Mouse (Mus musculus): ENCODE measurements around the gene Mri1. TPM values are rescaled to one million over a fixed set of nuclear protein-coding genes. Genes with fewer than 3 reads are reported as not detected.
A peak's percentile ranks its signal among the peaks of the same experiment; 100 is the strongest.

Gene Mri1
- polyA plus RNA-seq, 1 experiment from 2014 or later = 41.1 TPM

- H3K4me3 ChIP-seq (ENCODE audit: low read depth, low read length) = no peak overlapping the region
- no peaks in the 10 kb centered on the region for H3K9me3 ChIP-seq (replicated peaks; ENCODE audit: control insufficient read depth, low read length, poor library complexity, severe bottlenecking)
- no peak overlapping the region for H3K9ac ChIP-seq (ENCODE audit: low read depth, low read length)
- no peaks in the 10 kb centered on the region for H3K4me1 ChIP-seq (ENCODE audit: control insufficient read depth, insufficient read depth, low read length)
- no peak for ATAC-seq
- WGBS = 47% methylated on average over 1 of the region's 1 CpGs
- no peak overlapping the region for H3K4me2 ChIP-seq (ENCODE audit: low read length)
- H3K27me3 ChIP-seq (ENCODE audit: control insufficient read depth, insufficient read depth, low read depth, low read length) = no peaks in the 10 kb centered on the region
- H3K27ac ChIP-seq (ENCODE audit: low read length) = no peak overlapping the region
- H3K36me3 ChIP-seq (ENCODE audit: control insufficient read depth, insufficient read depth, low read length) = no peaks in the 10 kb centered on the region
These were observed 19.3 kb upstream of the Mri1 start for GRCm38 (mm10) chr8:84276447-84276846.

- 82% methylated on average over 3 of the region's 3 CpGs for WGBS
- Histone ChIP-seq H3K9ac (ENCODE audit: low read depth, low read length) (no peak overlapping the region), H3K4me2 (ENCODE audit: low read length) (no peak overlapping the region), H3K36me3 (ENCODE audit: control insufficient read depth, insufficient read depth, low read length) (no peaks in the 10 kb centered on the region), H3K4me1 (ENCODE audit: control insufficient read depth, insufficient read depth, low read length) (peaks cover 10% of the 10 kb centered on the region), H3K4me3 (ENCODE audit: low read depth, low read length) (no peak overlapping the region), H3K27ac (ENCODE audit: low read length) (no peak overlapping the region), H3K27me3 (ENCODE audit: control insufficient read depth, insufficient read depth, low read depth, low read length) (no peaks in the 10 kb centered on the region), H3K9me3 (replicated peaks; ENCODE audit: control insufficient read depth, low read length, poor library complexity, severe bottlenecking) (no peaks in the 10 kb centered on the region)
- ATAC-seq = no peak
These were observed 16.8 kb upstream of the Mri1 start for GRCm38 (mm10) chr8:84273968-84274367.

DNA sequence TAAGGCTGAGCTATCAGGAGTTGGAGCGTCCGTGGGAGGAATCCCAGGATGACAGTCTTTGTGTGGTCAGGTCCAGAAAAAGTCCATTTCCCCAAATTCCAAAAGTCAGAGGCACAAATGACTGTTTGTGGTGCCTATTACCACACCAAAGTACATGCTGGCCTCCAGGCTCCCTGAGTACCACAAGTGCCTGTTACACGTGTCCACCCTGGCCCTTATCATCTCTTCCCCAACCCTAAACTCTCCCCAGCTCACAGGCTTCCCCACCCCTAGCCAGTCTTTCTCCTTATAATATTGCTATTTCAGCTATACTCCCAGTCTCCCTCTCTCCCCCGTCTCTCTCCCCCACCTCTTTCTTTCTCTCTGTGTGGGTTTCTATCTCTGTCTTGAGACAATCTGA is 15.2 kb upstream of the Mri1 start:
- Histone ChIP-seq H3K9ac (ENCODE audit: low read depth, low read length) (no peak overlapping the region), H3K4me2 (ENCODE audit: low read length) (no peak overlapping the region), H3K4me3 (ENCODE audit: low read depth, low read length) (no peak overlapping the region), H3K27me3 (ENCODE audit: control insufficient read depth, insufficient read depth, low read depth, low read length) (no peaks in the 10 kb centered on the region), H3K9me3 (replicated peaks; ENCODE audit: control insufficient read depth, low read length, poor library complexity, severe bottlenecking) (no peaks in the 10 kb centered on the region), H3K27ac (ENCODE audit: low read length) (no peak overlapping the region), H3K36me3 (ENCODE audit: control insufficient read depth, insufficient read depth, low read length) (no peaks in the 10 kb centered on the region), H3K4me1 (ENCODE audit: control insufficient read depth, insufficient read depth, low read length) (peaks cover 10% of the 10 kb centered on the region)
- ATAC-seq = no peak
- WGBS = 86% methylated on average over 4 of the region's 4 CpGs

DNA sequence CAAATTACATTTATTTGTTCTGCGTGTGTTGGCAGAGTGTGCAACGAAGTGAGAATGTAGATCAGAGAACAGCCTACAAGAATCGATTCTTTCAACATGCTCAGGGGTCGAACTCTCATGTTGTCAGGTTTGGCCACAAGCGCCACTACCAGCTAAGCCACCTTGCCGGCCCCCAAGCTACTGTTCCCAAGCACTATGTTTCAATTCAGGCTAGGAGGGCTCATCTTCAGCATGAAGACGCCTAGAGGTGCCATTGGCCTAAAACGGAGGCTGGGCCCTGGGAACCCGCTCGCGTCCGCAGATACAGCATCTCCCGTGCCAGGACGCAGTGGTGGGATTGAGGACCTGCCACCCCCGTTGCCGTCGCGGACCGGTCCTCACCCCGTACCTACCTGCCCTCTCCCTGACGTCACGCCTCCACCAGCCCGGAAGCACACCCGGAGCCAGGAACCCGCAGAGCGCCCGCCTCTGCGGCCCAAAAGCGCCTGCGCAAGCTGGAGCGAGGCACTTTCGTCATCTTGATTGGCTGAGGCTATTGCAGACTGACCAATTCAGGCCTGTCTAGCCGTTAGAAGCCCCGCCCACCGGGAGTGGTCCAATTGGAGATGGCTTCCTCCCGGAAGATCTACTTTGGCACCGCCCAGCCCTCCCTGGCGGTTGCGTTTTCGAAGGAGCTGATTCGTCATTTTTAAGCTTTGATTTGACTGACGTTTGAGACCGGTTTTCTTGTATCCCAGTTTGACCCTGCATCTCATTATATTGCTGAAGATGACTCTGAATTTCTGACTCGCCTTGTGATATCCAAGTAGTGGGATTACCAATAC is 13.0 kb upstream of the Mri1 start, which contains the start of gene Ccdc130:
Gene Ccdc130 (minus strand): TSS at position 431 of the 824 bp plus-strand sequence.
- no peaks in the 10 kb centered on the region for H3K27me3 ChIP-seq (ENCODE audit: control insufficient read depth, insufficient read depth, low read depth, low read length)
- peak within 1 kb of the TSS; percentile 83 for H3K27ac ChIP-seq (ENCODE audit: low read length)
- H3K4me3 ChIP-seq (ENCODE audit: low read depth, low read length) = peak within 1 kb of the TSS; percentile 73
- no peaks in the 10 kb centered on the region for H3K9me3 ChIP-seq (replicated peaks; ENCODE audit: control insufficient read depth, low read length, poor library complexity, severe bottlenecking)
- peak within 1 kb of the TSS; percentile 92 for H3K4me2 ChIP-seq (ENCODE audit: low read length)
- peaks cover 10% of the 10 kb centered on the region for H3K4me1 ChIP-seq (ENCODE audit: control insufficient read depth, insufficient read depth, low read length)
- peak; percentile 99 for ATAC-seq
- peak within 1 kb of the TSS; percentile 82 for H3K9ac ChIP-seq (ENCODE audit: low read depth, low read length)
- under 1% methylated on average over 44 of the region's 44 CpGs for WGBS
- peaks cover 13% of the 10 kb centered on the region; the same call in 1 of the 2 replicates for H3K36me3 ChIP-seq (ENCODE audit: control insufficient read depth, insufficient read depth, low read length)

DNA sequence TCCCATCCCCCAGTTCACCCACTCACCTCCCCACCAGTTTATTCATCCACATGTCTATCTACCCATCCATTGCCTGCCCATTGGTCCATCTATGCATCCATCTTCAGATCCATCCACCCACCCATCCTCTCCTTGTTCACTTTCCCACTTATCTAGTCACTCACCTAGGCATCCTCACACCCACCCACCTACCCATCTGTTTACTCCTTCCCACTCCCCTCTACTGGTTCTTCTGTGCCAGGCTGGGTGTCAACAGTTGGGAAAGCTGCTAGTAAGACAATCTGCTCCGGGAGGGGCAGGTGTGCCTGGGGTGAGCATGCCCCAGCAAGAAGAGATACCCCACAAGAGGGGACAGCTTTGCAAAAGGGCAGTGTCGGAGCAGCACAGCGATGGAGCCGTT is 4.0 kb upstream of the Mri1 start:
- no peak for ATAC-seq
- Histone ChIP-seq H3K4me2 (ENCODE audit: low read length) (no peak overlapping the region), H3K27me3 (ENCODE audit: control insufficient read depth, insufficient read depth, low read depth, low read length) (no peaks in the 10 kb centered on the region), H3K27ac (ENCODE audit: low read length) (no peak overlapping the region), H3K4me1 (ENCODE audit: control insufficient read depth, insufficient read depth, low read length) (peaks cover 12% of the 10 kb centered on the region), H3K4me3 (ENCODE audit: low read depth, low read length) (no peak overlapping the region), H3K9ac (ENCODE audit: low read depth, low read length) (no peak overlapping the region), H3K36me3 (ENCODE audit: control insufficient read depth, insufficient read depth, low read length) (peaks cover 32% of the 10 kb centered on the region), H3K9me3 (replicated peaks; ENCODE audit: control insufficient read depth, low read length, poor library complexity, severe bottlenecking) (no peaks in the 10 kb centered on the region)
- 93% methylated on average over 4 of the region's 4 CpGs for WGBS

DNA sequence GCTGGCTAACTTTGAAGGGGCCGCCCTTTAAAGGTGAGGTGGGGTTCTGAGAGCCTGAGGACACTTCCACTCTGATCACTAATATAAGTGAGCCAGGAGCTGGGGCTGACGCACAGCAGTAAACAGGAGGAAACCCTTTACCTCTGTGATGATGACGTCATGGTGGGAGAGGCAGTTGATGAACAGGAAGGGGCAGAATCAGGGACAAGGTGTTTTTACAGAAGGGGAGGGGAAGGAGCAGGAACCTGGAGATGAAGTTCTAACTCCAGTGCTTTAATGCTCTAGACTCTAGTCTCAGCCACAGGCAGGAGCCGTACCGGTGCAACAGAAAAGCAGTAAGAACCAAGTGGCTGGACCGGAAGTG is 686 bp downstream of the Mri1 start:
- Histone ChIP-seq H3K36me3 (ENCODE audit: control insufficient read depth, insufficient read depth, low read length) (peaks cover 26% of the 10 kb centered on the region), H3K4me1 (ENCODE audit: control insufficient read depth, insufficient read depth, low read length) (peaks cover 16% of the 10 kb centered on the region)
- peak; percentile 43 for ATAC-seq

DNA sequence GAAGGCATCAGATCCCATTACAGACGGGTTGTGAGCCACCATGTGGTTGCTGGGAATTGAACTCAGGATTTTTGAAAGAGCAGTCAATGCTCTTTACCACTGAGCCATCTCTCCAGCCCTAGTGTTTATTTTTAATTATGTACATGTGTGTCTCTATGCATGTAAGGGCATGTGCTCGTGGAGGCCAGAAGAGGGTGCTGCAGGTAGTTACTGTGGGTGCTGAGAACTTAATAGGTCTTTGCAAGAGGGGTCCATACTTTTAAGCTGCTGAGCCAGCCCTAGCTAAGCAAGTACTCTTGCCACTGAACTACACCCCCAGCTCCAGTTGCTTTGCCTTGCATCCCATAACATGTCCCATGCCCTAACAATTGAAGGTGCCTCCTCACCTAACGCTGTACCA is 1.3 kb downstream of the Mri1 start:
- Histone ChIP-seq H3K27ac (ENCODE audit: low read length) (peak overlapping the region; percentile 91; the same call in 1 of the 2 replicates), H3K9ac (ENCODE audit: low read depth, low read length) (peak overlapping the region; percentile 86), H3K4me3 (ENCODE audit: low read depth, low read length) (peak overlapping the region; percentile 59), H3K27me3 (ENCODE audit: control insufficient read depth, insufficient read depth, low read depth, low read length) (no peaks in the 10 kb centered on the region), H3K4me1 (ENCODE audit: control insufficient read depth, insufficient read depth, low read length) (peaks cover 16% of the 10 kb centered on the region), H3K36me3 (ENCODE audit: control insufficient read depth, insufficient read depth, low read length) (peaks cover 25% of the 10 kb centered on the region), H3K4me2 (ENCODE audit: low read length) (peak overlapping the region; percentile 66), H3K9me3 (replicated peaks; ENCODE audit: control insufficient read depth, low read length, poor library complexity, severe bottlenecking) (no peaks in the 10 kb centered on the region)
- ATAC-seq = no peak
- WGBS = 82% methylated on average over 3 of the region's 3 CpGs

More for the DNA sequence above, 686 bp downstream of the Mri1 start:
- H3K9me3 ChIP-seq (replicated peaks; ENCODE audit: control insufficient read depth, low read length, poor library complexity, severe bottlenecking) = no peaks in the 10 kb centered on the region
- peak overlapping the region; percentile 86 for H3K9ac ChIP-seq (ENCODE audit: low read depth, low read length)
- 10% methylated on average over 6 of the region's 6 CpGs for WGBS
- H3K27me3 ChIP-seq (ENCODE audit: control insufficient read depth, insufficient read depth, low read depth, low read length) = no peaks in the 10 kb centered on the region
- peak overlapping the region; percentile 66 for H3K4me2 ChIP-seq (ENCODE audit: low read length)
- H3K4me3 ChIP-seq (ENCODE audit: low read depth, low read length) = peak overlapping the region; percentile 59
- peak overlapping the region; percentile 91 for H3K27ac ChIP-seq (ENCODE audit: low read length)

DNA sequence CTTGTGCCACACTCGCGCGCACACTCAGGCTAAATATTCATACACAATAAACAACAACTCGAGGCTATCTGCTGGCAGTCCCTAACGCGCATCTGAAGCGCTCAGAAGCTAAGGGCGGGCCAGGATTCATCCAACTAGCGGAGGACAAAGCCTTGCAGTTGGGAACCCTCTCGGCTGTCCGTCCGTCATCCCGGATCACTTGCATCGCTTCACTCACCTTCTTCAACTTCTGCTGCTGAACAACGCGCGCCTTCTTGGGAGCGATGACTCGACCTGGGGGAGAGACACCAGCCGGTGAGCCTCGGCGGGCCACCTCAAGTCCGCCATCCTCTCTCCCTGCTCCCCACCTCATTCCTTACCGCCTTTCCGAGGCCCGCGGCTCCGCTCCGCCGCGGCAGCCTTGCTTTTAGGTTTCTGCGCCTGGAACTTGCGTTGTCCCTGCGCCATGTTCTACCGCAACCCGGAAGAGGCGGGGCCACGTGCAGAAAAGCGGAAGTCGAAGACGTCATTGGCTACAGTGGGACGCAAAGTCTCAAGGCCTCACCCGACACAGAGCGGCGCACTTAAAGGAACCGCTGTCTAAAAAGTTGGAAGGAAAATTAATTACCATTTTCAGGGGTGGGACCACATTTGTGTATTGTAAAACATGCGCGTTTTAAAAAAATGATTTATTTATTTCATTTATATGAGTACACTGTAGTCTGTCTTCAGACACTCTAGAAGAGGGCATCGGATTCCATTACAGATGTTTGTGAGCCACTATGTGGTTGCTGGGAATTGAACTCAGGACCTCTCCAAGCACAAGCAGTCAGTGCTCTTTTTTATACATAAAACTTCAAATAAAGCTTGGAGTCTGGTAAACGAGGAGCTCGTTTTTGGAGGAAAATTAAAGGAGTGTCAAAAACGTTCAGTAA is 7.6 kb downstream of the Mri1 start, which contains the start of gene D8Ertd738e:
Gene D8Ertd738e (minus strand): TSS at position 463 of the 914 bp plus-strand sequence.
- H3K27ac ChIP-seq (ENCODE audit: low read length) = peak within 1 kb of the TSS; percentile 73
- peak within 1 kb of the TSS; percentile 74 for H3K9ac ChIP-seq (ENCODE audit: low read depth, low read length)
- H3K4me2 ChIP-seq (ENCODE audit: low read length) = peak within 1 kb of the TSS; percentile 91
- peaks cover 7% of the 10 kb centered on the region; the same call in 1 of the 2 replicates for H3K4me1 ChIP-seq (ENCODE audit: control insufficient read depth, insufficient read depth, low read length)
- ATAC-seq = peak; percentile 94
- H3K9me3 ChIP-seq (replicated peaks; ENCODE audit: control insufficient read depth, low read length, poor library complexity, severe bottlenecking) = no peaks in the 10 kb centered on the region
- H3K27me3 ChIP-seq (ENCODE audit: control insufficient read depth, insufficient read depth, low read depth, low read length) = no peaks in the 10 kb centered on the region
- WGBS = 4% methylated on average over 52 of the region's 52 CpGs
- H3K36me3 ChIP-seq (ENCODE audit: control insufficient read depth, insufficient read depth, low read length) = peaks cover 39% of the 10 kb centered on the region
- H3K4me3 ChIP-seq (ENCODE audit: low read depth, low read length) = peak within 1 kb of the TSS; percentile 74

Data from midbrain, embryonic 16.5 days (tissue).